Mouse (Mus musculus) right cerebral cortex, adult 18-20 months (tissue): Measurements from ENCODE around the gene Vmn1r210.
"Not testable (repeated sequence)": the region's sequence is repeated elsewhere in the genome, so short reads cannot be mapped to it uniquely, and the experiment has no call there.

ENCODE experiments used
- DNase-seq: peaks from one replicate; pipeline ENCODE4 v3.0.0; 2022; ENCODE audit warnings: mixed read lengths

Gene Vmn1r210

GRCm38 (mm10) chr13:22831248-22831647 lies at the start of gene Vmn1r210:
Vmn1r210 (minus strand) TSS chr13:22831348.
- no peak for DNase-seq

GRCm38 (mm10) chr13:22879257-22879656 lies 48.1 kb upstream of the Vmn1r210 start:
- DNase-seq = no peak

GRCm38 (mm10) chr13:22857461-22857860 lies 26.3 kb upstream of the Vmn1r210 start, which contains the start of gene Vmn1r211:
Vmn1r211 (minus strand) TSS chr13:22857561.
- DNase-seq = no peak

- DNase-seq = no peak
Measured at GRCm38 (mm10) chr13:22854760-22855159, 23.6 kb upstream of the Vmn1r210 start.

- DNase-seq = peak; percentile 9
Measured at GRCm38 (mm10) chr13:22846798-22847197, 15.7 kb upstream of the Vmn1r210 start.

- DNase-seq = not testable (repeated sequence)
Measured at GRCm38 (mm10) chr13:22844304-22844703, 13.2 kb upstream of the Vmn1r210 start.

GRCm38 (mm10) chr13:22829395-22829794 lies 1.8 kb downstream of the Vmn1r210 start:
- DNase-seq = not testable (repeated sequence)

- DNase-seq = not testable (repeated sequence)
Measured at GRCm38 (mm10) chr13:22821601-22822000, 9.5 kb downstream of the Vmn1r210 start.

- DNase-seq = not testable (repeated sequence)
Measured at GRCm38 (mm10) chr13:22809582-22809981, 21.6 kb downstream of the Vmn1r210 start, which contains the start of gene Vmn1r209. Vmn1r209 (minus strand) TSS chr13:22809682.

GRCm38 (mm10) chr13:22788096-22788495 lies 43.1 kb downstream of the Vmn1r210 start:
- not testable (repeated sequence) for DNase-seq

- not testable (repeated sequence) for DNase-seq
Measured at GRCm38 (mm10) chr13:22784159-22784558, 47.0 kb downstream of the Vmn1r210 start.

GRCm38 (mm10) chr13:22777300-22777699 lies 53.8 kb downstream of the Vmn1r210 start, which contains the start of gene Vmn1r208:
Vmn1r208 (minus strand) TSS chr13:22777400.
- DNase-seq = not testable (repeated sequence)
